Mouse (Mus musculus) forebrain, embryonic 14.5 days (tissue): ENCODE results near the gene Tgm2. TPM values are rescaled to one million over a fixed set of nuclear protein-coding genes. Genes with fewer than 3 reads are reported as not detected.

ENCODE experiments used
- ATAC-seq: fragments of 200-750 bp; cut with Nextera tagmentation; 2 replicates; pipeline ENCODE4 v1.8.0; 2017; ENCODE audit warnings: mild to moderate bottlenecking, moderate library complexity
- DNase-seq: peaks from one replicate; pipeline ENCODE4 v3.0.0-alpha.2; 2015; ENCODE audit warnings: low spot score
- H3K27ac ChIP-seq: fragments of 300-500 bp; sonication (generic); 2 replicates; pipeline ENCODE4 v1.5.1; 2014; ENCODE audit warnings: low read depth, mild to moderate bottlenecking, control low read depth, low read length, moderate library complexity
- H3K27me3 ChIP-seq: fragments of 300-500 bp; sonication (generic); replicated peaks from 2 replicates; pipeline ENCODE4 v1.6.1; 2014; ENCODE audit warnings: low read length, control low read depth, mixed read lengths; ENCODE audit not compliant: control insufficient read depth, insufficient read depth
- H3K36me3 ChIP-seq: fragments of 300-500 bp; sonication (generic); 2 replicates; pipeline ENCODE4 v1.6.1; 2014; ENCODE audit warnings: low read length, control low read depth; ENCODE audit not compliant: control insufficient read depth, insufficient read depth
- H3K4me1 ChIP-seq: fragments of 300-500 bp; sonication (generic); 2 replicates; pipeline ENCODE4 v1.6.1; 2014; ENCODE audit warnings: antibody characterized with exemption, low read length, control low read depth; ENCODE audit not compliant: control insufficient read depth, insufficient read depth
- H3K4me2 ChIP-seq: fragments of 300-500 bp; sonication (generic); 2 replicates; pipeline ENCODE4 v1.6.1; 2014; ENCODE audit warnings: mild to moderate bottlenecking, control low read depth, low read length
- H3K4me3 ChIP-seq: fragments of 300-500 bp; sonication (generic); 2 replicates; pipeline ENCODE4 v1.5.1; 2014; ENCODE audit warnings: low read depth, low read length, control low read depth
- H3K9ac ChIP-seq: fragments of 300-500 bp; sonication (generic); 2 replicates; pipeline ENCODE4 v1.6.1; 2014; ENCODE audit warnings: mild to moderate bottlenecking, low read length, control low read depth, moderate library complexity
- H3K9me3 ChIP-seq: fragments of 300-500 bp; sonication (generic); replicated peaks from 2 replicates; pipeline ENCODE4 v1.6.1; 2016; ENCODE audit warnings: low read length, control low read depth, mixed read lengths; ENCODE audit not compliant: control insufficient read depth
- WGBS: fragments of 180-500 bp; shearing (Covaris S2); extraction: QIAGEN DNeasy Blood & Tissue Kit; methylation state at CpG from one replicate; pipeline ENCODE4 v1.1.7; 2014; 5-methylcytosine and 5-hydroxymethylcytosine counted together
- polyA plus RNA-seq: library from polyadenylated mRNA; unstranded; fragments of >200 nt; fragmentation: Nextera tagmentation; extraction: Ambion mirVana; gene quantifications from 2 replicates; pipeline ENCODE4 v1.2.1, GENCODE M21; 2014

Tgm2 gene
- polyA plus RNA-seq, 1 experiment from 2014 or later: 5.0 TPM

DNA sequence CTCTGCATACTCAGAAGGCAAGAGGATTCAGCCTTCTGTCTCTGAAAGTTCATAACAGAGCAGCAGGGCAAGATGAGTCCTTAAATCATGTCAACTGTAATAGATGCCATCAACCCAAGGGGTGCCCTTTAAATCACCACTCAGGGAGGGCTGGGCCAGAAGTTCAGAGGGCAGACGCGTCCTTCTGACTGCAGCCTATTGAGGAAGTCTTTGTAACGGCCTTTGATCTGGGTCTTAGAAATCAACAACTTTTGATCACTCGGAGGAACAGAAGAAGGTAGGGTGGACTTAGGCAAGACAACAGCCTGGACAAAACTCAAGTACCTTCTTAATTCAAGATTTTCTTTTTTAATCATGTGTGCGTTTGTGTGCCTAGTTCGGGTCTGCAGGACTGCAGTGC, 41.3 kb downstream of the Tgm2 start:
- Histone ChIP-seq H3K9me3 (no peaks in the 10 kb centered on the region), H3K27ac (no peak overlapping the region), H3K4me2 (no peak overlapping the region), H3K27me3 (no peaks in the 10 kb centered on the region), H3K36me3 (no peaks in the 10 kb centered on the region), H3K9ac (no peak overlapping the region), H3K4me3 (no peak overlapping the region), H3K4me1 (peaks cover 4% of the 10 kb centered on the region; the same call in 1 of the 2 replicates)
- ATAC-seq (no peak), DNase-seq (no peak)
- 85% methylated on average over 6 of the region's 6 CpGs for WGBS

GRCm38 (mm10) chr2:158101768-158102167, 44.5 kb downstream of the Tgm2 start:
- Histone ChIP-seq H3K4me1 (no peaks in the 10 kb centered on the region), H3K9ac (no peak overlapping the region), H3K27me3 (no peaks in the 10 kb centered on the region), H3K36me3 (no peaks in the 10 kb centered on the region), H3K4me2 (no peak overlapping the region), H3K4me3 (no peak overlapping the region), H3K9me3 (no peaks in the 10 kb centered on the region), H3K27ac (no peak overlapping the region)
- WGBS: 75% methylated on average over 5 of the region's 5 CpGs
- DNase-seq (no peak), ATAC-seq (no peak)

GRCm38 (mm10) chr2:158099537-158099936, 46.7 kb downstream of the Tgm2 start:
- no peaks in the 10 kb centered on the region for H3K9me3 ChIP-seq
- H3K4me3 ChIP-seq: no peak overlapping the region
- WGBS: 90% methylated on average over 3 of the region's 3 CpGs
- no peak overlapping the region for H3K27ac ChIP-seq
- H3K4me2 ChIP-seq: no peak overlapping the region
- H3K9ac ChIP-seq: no peak overlapping the region
- no peak for ATAC-seq
- H3K27me3 ChIP-seq: no peaks in the 10 kb centered on the region
- H3K4me1 ChIP-seq: no peaks in the 10 kb centered on the region
- DNase-seq: no peak
- no peaks in the 10 kb centered on the region for H3K36me3 ChIP-seq

DNA sequence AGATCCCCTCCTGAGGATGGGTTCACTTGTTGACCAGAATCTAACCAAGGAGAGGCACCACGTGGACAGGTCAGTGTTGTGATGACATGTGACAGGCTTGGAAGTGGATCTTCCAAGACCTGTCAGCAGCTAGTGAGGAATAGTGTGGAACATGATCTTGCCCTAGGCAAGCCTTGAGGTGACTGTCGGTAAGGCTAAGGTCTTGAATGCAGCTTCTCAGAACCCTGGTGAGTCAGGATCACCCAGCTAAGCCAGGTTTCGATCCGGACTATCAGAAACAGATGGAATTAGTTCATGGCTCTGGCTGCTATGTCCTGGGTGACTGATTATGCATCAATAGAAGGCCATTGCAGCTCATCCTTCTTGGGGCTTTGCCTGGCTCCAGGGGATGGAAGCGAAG, 47.5 kb downstream of the Tgm2 start:
- 91% methylated on average over 5 of the region's 5 CpGs for WGBS
- Histone ChIP-seq H3K4me3 (no peak overlapping the region), H3K27me3 (no peaks in the 10 kb centered on the region), H3K27ac (no peak overlapping the region), H3K36me3 (no peaks in the 10 kb centered on the region), H3K4me2 (no peak overlapping the region), H3K9me3 (no peaks in the 10 kb centered on the region), H3K9ac (no peak overlapping the region), H3K4me1 (no peaks in the 10 kb centered on the region)
- ATAC-seq (no peak), DNase-seq (no peak)

DNA sequence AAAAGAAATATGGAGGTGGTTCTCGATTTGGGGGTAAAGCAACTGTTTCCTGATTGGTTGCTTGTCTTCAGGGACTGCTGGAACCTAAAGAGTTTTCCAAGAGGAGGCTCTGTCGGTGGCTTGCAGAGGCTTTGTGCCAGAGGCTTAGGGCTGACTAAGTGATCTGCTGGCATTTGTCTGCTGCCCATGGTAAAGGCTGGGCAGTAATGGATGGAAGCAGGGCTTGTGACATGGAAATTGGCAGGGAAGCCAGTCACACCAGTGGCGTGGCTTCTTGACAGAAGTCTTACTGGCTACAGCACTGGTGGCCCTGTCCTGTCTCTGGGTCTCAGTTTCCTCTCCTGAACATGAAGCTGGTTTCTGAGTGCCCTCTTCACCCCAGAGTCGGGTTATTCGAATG, 49.2 kb downstream of the Tgm2 start:
- H3K9me3 ChIP-seq: no peaks in the 10 kb centered on the region
- no peak overlapping the region for H3K4me2 ChIP-seq
- WGBS: 93% methylated on average over 5 of the region's 5 CpGs
- no peaks in the 10 kb centered on the region for H3K4me1 ChIP-seq
- no peaks in the 10 kb centered on the region for H3K27me3 ChIP-seq
- ATAC-seq (no peak), DNase-seq (no peak)
- no peak overlapping the region for H3K4me3 ChIP-seq
- H3K9ac ChIP-seq: no peak overlapping the region
- no peaks in the 10 kb centered on the region for H3K36me3 ChIP-seq
- H3K27ac ChIP-seq: no peak overlapping the region

GRCm38 (mm10) chr2:158094846-158095245, 51.4 kb downstream of the Tgm2 start:
- 94% methylated on average over 5 of the region's 5 CpGs for WGBS
- Histone ChIP-seq H3K4me2 (no peak overlapping the region), H3K9ac (no peak overlapping the region), H3K36me3 (no peaks in the 10 kb centered on the region), H3K4me1 (no peaks in the 10 kb centered on the region), H3K27me3 (no peaks in the 10 kb centered on the region), H3K9me3 (no peaks in the 10 kb centered on the region), H3K4me3 (no peak overlapping the region), H3K27ac (no peak overlapping the region)
- DNase-seq (no peak), ATAC-seq (no peak)

DNA sequence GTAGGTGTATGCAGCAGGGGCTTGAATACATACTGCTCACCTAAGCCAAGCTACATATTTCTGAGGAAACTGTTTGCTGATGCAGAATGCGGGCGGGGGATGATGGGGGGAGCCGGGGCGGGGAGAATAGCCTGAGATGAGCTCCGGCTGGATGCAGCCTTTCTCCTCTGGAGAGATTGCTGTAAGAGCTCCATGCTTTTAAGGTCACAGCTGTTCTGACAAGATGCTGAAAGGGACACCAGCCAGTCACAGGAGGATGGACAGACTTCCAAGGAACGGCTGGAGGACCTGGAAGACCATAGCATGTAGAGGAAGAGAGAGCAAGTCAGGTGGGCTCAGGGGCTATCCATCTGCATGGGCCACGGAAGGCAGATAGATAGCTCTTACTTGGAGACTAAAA, 51.9 kb downstream of the Tgm2 start:
- no peak overlapping the region for H3K4me2 ChIP-seq
- no peak overlapping the region for H3K4me3 ChIP-seq
- H3K27me3 ChIP-seq: no peaks in the 10 kb centered on the region
- H3K27ac ChIP-seq: no peak overlapping the region
- H3K9me3 ChIP-seq: no peaks in the 10 kb centered on the region
- ATAC-seq: no peak
- H3K4me1 ChIP-seq: no peaks in the 10 kb centered on the region
- DNase-seq: no peak
- WGBS: 86% methylated on average over 7 of the region's 7 CpGs
- H3K36me3 ChIP-seq: no peaks in the 10 kb centered on the region
- H3K9ac ChIP-seq: no peak overlapping the region

- DNase-seq (no peak), ATAC-seq (no peak)
- H3K9ac ChIP-seq: no peak overlapping the region
- no peak overlapping the region for H3K4me2 ChIP-seq
- no peaks in the 10 kb centered on the region for H3K9me3 ChIP-seq
- H3K27ac ChIP-seq: no peak overlapping the region
- H3K4me3 ChIP-seq: no peak overlapping the region
- no peaks in the 10 kb centered on the region for H3K4me1 ChIP-seq
- no peaks in the 10 kb centered on the region for H3K27me3 ChIP-seq
- WGBS: 56% methylated on average over 5 of the region's 5 CpGs
- no peaks in the 10 kb centered on the region for H3K36me3 ChIP-seq
These were observed 52.9 kb downstream of the Tgm2 start for GRCm38 (mm10) chr2:158093345-158093744.

GRCm38 (mm10) chr2:158090096-158090495, 56.1 kb downstream of the Tgm2 start:
- Histone ChIP-seq H3K36me3 (no peaks in the 10 kb centered on the region), H3K27ac (no peak overlapping the region), H3K4me3 (no peak overlapping the region), H3K4me1 (no peaks in the 10 kb centered on the region), H3K27me3 (no peaks in the 10 kb centered on the region), H3K9ac (no peak overlapping the region), H3K9me3 (no peaks in the 10 kb centered on the region), H3K4me2 (no peak overlapping the region)
- 95% methylated on average over 4 of the region's 4 CpGs for whole genome bisulfite sequencing
- ATAC-seq (no peak), DNase-seq (no peak)
